Comparison of ENCODE assay signal across 19 mouse cellular contexts in the genomic region with DNA sequence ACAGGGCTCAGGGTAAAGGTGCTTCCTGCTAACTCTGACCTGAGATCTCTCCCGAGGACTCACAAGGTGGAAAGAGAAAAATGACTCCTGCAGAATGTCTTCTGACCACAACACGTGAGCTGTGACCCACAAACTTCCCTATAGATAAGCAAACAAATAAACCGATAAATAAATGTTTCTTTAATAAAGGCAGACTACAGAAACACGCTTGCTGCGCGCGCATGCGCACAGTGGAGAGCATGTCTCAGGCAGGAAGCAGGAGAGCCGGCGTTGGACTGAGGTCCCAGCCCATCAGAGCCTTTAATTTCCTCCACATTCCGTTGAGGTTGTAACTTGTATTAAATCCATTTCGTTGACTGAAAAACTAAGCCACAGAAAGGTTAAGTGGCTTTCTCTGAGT. TPM values are rescaled to one million over a fixed set of nuclear protein-coding genes. Genes with fewer than 3 reads are reported as not detected.
"Had no signal": no experiment of that assay in that cellular context is flagged by ENCODE, and none has a peak within 500 bp of the region (broad histone marks: within the 10 kb centered on the region; RNA-seq: fewer than 3 reads in every experiment).

No protein-coding gene starts in this region.

- H3K36me3 ChIP-seq: midbrain, embryonic 12.5 days; neural tube, embryonic 13.5 days; neural tube, embryonic 15.5 days; stomach, embryonic 15.5 days had no signal

- H3K9me3 ChIP-seq: midbrain, embryonic 12.5 days; neural tube, embryonic 13.5 days; neural tube, embryonic 15.5 days; stomach, embryonic 15.5 days had no signal

- H3K4me3 ChIP-seq: midbrain, embryonic 12.5 days; myocyte; neural tube, embryonic 13.5 days; neural tube, embryonic 15.5 days; stomach, embryonic 15.5 days had no signal

- H3K4me1 ChIP-seq: midbrain, embryonic 12.5 days; neural tube, embryonic 13.5 days; neural tube, embryonic 15.5 days; stomach, embryonic 15.5 days had no signal

- H3K27me3 ChIP-seq: midbrain, embryonic 12.5 days; neural tube, embryonic 13.5 days; neural tube, embryonic 15.5 days; stomach, embryonic 15.5 days had no signal

- DNase-seq: lung, adult 18-20 months; lung, embryonic 14.5 days; lung, postnatal 10 days; lung, postnatal 4 days; midbrain, embryonic 14.5 days; retina, postnatal 1 day; right cerebral cortex, adult 18-20 months; right cerebral cortex, postnatal 14 days; thymus, postnatal 25 days had no signal

- H3K27ac ChIP-seq: liver, embryonic 14.5 days; midbrain, embryonic 12.5 days; neural tube, embryonic 13.5 days; neural tube, embryonic 15.5 days; stomach, embryonic 15.5 days; stomach, postnatal 0 days had no signal

- H3K9ac ChIP-seq: liver, embryonic 14.5 days; lung, embryonic 14.5 days; midbrain, embryonic 12.5 days; neural tube, embryonic 13.5 days; neural tube, embryonic 15.5 days; stomach, embryonic 15.5 days had no signal

RNA-seq across cellular contexts. Expression of gene Fat2, which starts 37.0 kb away (rescaled TPM):
- total RNA-seq: megakaryocyte, adult 5-6 weeks; megakaryocyte-erythroid progenitor cell, adult 5-6 weeks had no signal
- polyA plus RNA-seq: liver, embryonic 16.5 days had no signal

RNA-seq across cellular contexts. Expression of gene Sparc, which starts 49.6 kb away (rescaled TPM):
- total RNA-seq: megakaryocyte-erythroid progenitor cell, adult 5-6 weeks had no signal
